Mouse (Mus musculus) intestine, embryonic 14.5 days (tissue): ENCODE measurements at regions not wholly inside any gene's neighbourhood (a gene's known extent, or its start where the extent isn't known, plus 50 kb on each side); places are given as distances from the start of the nearest gene placed in this dataset.

Source experiments
- ATAC-seq: fragments of 200-750 bp; cut with Nextera tagmentation; replicated peaks from 2 replicates; pipeline ENCODE4 v1.8.0; 2017; ENCODE audit warnings: low read depth, moderate number of reproducible peaks, moderate TSS enrichment, moderate library complexity; ENCODE audit not compliant: low FRiP score, low TSS enrichment
- DNase-seq: peaks from one replicate; pipeline ENCODE4 v3.0.0-alpha.2; 2018; ENCODE audit warnings: low spot score
- H3K27ac ChIP-seq: fragments of 300-500 bp; sonication (generic); 2 replicates; pipeline ENCODE4 v1.5.1; 2014; ENCODE audit warnings: low read depth, mild to moderate bottlenecking, control low read depth
- H3K27me3 ChIP-seq: fragments of 300-500 bp; sonication (generic); replicated peaks from 2 replicates; pipeline ENCODE4 v1.6.1; 2014; ENCODE audit warnings: low read length, control low read depth; ENCODE audit not compliant: control insufficient read depth, insufficient read depth
- H3K36me3 ChIP-seq: fragments of 300-500 bp; sonication (generic); 2 replicates; pipeline ENCODE4 v1.6.1; 2014; ENCODE audit warnings: low read length, control low read depth; ENCODE audit not compliant: control insufficient read depth, insufficient read depth
- H3K4me1 ChIP-seq: fragments of 300-500 bp; sonication (generic); replicated peaks from 2 replicates; pipeline ENCODE4 v1.6.1; 2014; ENCODE audit warnings: low read length, control low read depth, mixed read lengths; ENCODE audit not compliant: control insufficient read depth, insufficient read depth
- H3K4me2 ChIP-seq: fragments of 300-500 bp; sonication (generic); 2 replicates; pipeline ENCODE4 v1.6.1; 2014; ENCODE audit warnings: low read length
- H3K4me3 ChIP-seq: fragments of 300-500 bp; sonication (generic); 2 replicates; pipeline ENCODE4 v1.5.1; 2014; ENCODE audit warnings: low read depth, low read length, control low read depth, mixed read lengths
- H3K9ac ChIP-seq: fragments of 300-500 bp; sonication (generic); 2 replicates; pipeline ENCODE4 v1.6.1; 2014; ENCODE audit warnings: mild to moderate bottlenecking, low read length
- H3K9me3 ChIP-seq: fragments of 300-500 bp; sonication (generic); 2 replicates; pipeline ENCODE4 v1.6.1; 2016; ENCODE audit warnings: low read length, control low read depth; ENCODE audit not compliant: control insufficient read depth
- WGBS: fragments of 180-500 bp; shearing (Covaris S2); extraction: QIAGEN DNeasy Blood & Tissue Kit; methylation state at CpG from one replicate; pipeline ENCODE4 v1.1.7; 2014; 5-methylcytosine and 5-hydroxymethylcytosine counted together

GRCm38 (mm10) chr1:186508358-186508757, 197.4 kb downstream of the Tgfb2 start:
- H3K4me1 ChIP-seq, result peaks cover 3% of the 10 kb centered on the region
- 19% methylated on average over 7 of the region's 7 CpGs for WGBS
- H3K4me2 ChIP-seq, result no peak overlapping the region
- no peaks in the 10 kb centered on the region for H3K9me3 ChIP-seq
- H3K4me3 ChIP-seq, result no peak overlapping the region
- no peaks in the 10 kb centered on the region for H3K27me3 ChIP-seq
- DNase-seq (no peak), ATAC-seq (no peak)
- H3K27ac ChIP-seq, result 0 out of 2 replicates have a peak overlapping the region, but pooled peaks have one; percentile 19
- no peak overlapping the region for H3K9ac ChIP-seq
- no peaks in the 10 kb centered on the region for H3K36me3 ChIP-seq

DNA sequence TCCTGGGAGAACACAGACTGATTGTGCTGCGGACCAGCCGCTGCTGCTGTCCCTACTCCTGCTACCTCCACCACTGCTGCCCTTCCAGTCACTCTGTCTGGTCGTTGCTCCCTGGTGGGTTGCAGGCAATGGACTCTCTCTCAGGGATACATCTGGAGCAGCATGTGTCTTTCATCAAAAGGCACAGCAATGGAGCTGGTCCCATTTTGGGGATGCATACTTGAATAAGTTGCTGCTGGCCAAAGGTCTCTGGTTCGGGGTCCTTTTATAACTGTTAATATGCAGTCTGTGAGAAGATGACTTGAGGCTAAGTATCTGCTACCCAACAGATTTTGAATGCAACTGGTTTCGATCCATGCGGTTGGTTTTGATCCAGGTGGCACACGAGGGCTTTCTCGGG, 197.8 kb downstream of the Tgfb2 start:
- WGBS, result 54% methylated on average over 8 of the region's 8 CpGs
- no peaks in the 10 kb centered on the region for H3K36me3 ChIP-seq
- no peak overlapping the region for H3K4me3 ChIP-seq
- DNase-seq (no peak), ATAC-seq (no peak)
- H3K27me3 ChIP-seq, result no peaks in the 10 kb centered on the region
- H3K4me2 ChIP-seq, result no peak overlapping the region
- 0 out of 2 replicates have a peak overlapping the region, but pooled peaks have one; percentile 19 for H3K27ac ChIP-seq
- H3K4me1 ChIP-seq, result peaks cover 3% of the 10 kb centered on the region
- no peak overlapping the region for H3K9ac ChIP-seq
- H3K9me3 ChIP-seq, result no peaks in the 10 kb centered on the region

- 90% methylated on average over 7 of the region's 7 CpGs for WGBS
- Histone ChIP-seq H3K4me3 (no peak overlapping the region), H3K9me3 (no peaks in the 10 kb centered on the region), H3K27me3 (no peaks in the 10 kb centered on the region), H3K4me2 (no peak overlapping the region), H3K4me1 (peaks cover 3% of the 10 kb centered on the region), H3K36me3 (no peaks in the 10 kb centered on the region), H3K9ac (no peak overlapping the region), H3K27ac (no peak overlapping the region)
- no peak for ATAC-seq
- no peak for DNase-seq
Measured at GRCm38 (mm10) chr1:186506517-186506916, 199.3 kb downstream of the Tgfb2 start.

DNA sequence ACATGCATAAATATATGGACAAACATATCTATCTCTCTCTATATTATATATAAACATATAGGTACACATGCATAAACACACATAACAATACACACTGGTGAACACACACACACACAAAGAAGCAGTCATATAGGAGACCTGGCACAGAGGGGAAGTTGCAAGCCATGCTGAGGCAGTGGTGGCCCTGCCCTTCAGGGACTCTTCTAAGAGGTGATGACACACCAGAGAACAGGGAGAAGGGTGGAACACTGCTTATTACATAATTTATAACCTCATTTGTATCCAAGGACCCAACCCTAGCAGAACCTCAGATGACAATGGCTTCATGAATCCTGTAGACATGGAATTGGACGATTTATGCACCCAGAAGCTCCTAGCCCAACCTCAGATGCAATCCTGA, 199.9 kb downstream of the Tgfb2 start:
- Histone ChIP-seq H3K4me3 (no peak overlapping the region), H3K36me3 (no peaks in the 10 kb centered on the region), H3K9ac (no peak overlapping the region), H3K27ac (no peak overlapping the region), H3K4me1 (peaks cover 3% of the 10 kb centered on the region), H3K9me3 (no peaks in the 10 kb centered on the region), H3K27me3 (no peaks in the 10 kb centered on the region), H3K4me2 (no peak overlapping the region)
- 69% methylated on average over 1 of the region's 1 CpGs for WGBS
- no peak for ATAC-seq
- DNase-seq, result no peak

GRCm38 (mm10) chr1:186505051-186505711, 200.6 kb downstream of the Tgfb2 start:
- Histone ChIP-seq H3K9ac (no peak overlapping the region), H3K27ac (no peak overlapping the region), H3K27me3 (no peaks in the 10 kb centered on the region), H3K9me3 (no peaks in the 10 kb centered on the region), H3K36me3 (no peaks in the 10 kb centered on the region), H3K4me1 (peaks cover 3% of the 10 kb centered on the region), H3K4me3 (no peak overlapping the region), H3K4me2 (no peak overlapping the region)
- 86% methylated on average over 6 of the region's 6 CpGs for WGBS
- ATAC-seq (no peak), DNase-seq (no peak)

DNA sequence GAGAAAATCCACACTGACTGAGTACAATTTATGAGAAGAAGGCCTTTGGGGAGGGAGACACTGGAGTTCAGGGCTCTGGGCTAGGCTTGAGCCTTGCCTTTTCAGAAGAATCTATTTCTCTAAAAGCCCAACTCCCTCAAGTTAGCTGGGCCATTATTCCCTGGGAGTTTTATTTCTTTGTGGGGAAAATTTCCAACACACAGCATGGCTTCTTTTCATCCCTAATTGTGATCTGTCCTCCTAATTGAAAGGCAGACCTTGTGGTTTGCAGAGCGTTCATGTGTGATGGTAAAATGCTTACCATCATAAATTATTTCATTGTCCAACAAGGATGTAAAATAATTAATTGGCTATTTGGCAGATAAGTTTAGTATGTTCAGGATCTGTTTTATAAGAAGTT, 204.1 kb downstream of the Tgfb2 start:
- H3K9me3 ChIP-seq, result no peaks in the 10 kb centered on the region
- H3K4me2 ChIP-seq, result no peak overlapping the region
- H3K9ac ChIP-seq, result no peak overlapping the region
- H3K27ac ChIP-seq, result no peak overlapping the region
- no peaks in the 10 kb centered on the region for H3K36me3 ChIP-seq
- ATAC-seq (no peak), DNase-seq (no peak)
- no peaks in the 10 kb centered on the region for H3K27me3 ChIP-seq
- H3K4me1 ChIP-seq, result no peaks in the 10 kb centered on the region
- no peak overlapping the region for H3K4me3 ChIP-seq
- 71% methylated on average over 1 of the region's 1 CpGs for WGBS

- DNase-seq, result no peak
- ATAC-seq, result peak; percentile 68; the same call in 1 of the 2 replicates
- Histone ChIP-seq H3K4me3 (no peak overlapping the region), H3K9ac (no peak overlapping the region), H3K9me3 (no peaks in the 10 kb centered on the region), H3K4me2 (no peak overlapping the region), H3K4me1 (no peaks in the 10 kb centered on the region), H3K27ac (no peak overlapping the region), H3K36me3 (no peaks in the 10 kb centered on the region), H3K27me3 (no peaks in the 10 kb centered on the region)
- WGBS, result 67% methylated on average over 1 of the region's 1 CpGs
Measured at GRCm38 (mm10) chr1:186497872-186498271, 207.9 kb downstream of the Tgfb2 start.

GRCm38 (mm10) chr1:186497333-186497732, 208.5 kb downstream of the Tgfb2 start:
- 62% methylated on average over 2 of the region's 2 CpGs for WGBS
- Histone ChIP-seq H3K4me3 (no peak overlapping the region), H3K27me3 (no peaks in the 10 kb centered on the region), H3K27ac (no peak overlapping the region), H3K9me3 (no peaks in the 10 kb centered on the region), H3K9ac (no peak overlapping the region), H3K4me2 (no peak overlapping the region), H3K4me1 (no peaks in the 10 kb centered on the region), H3K36me3 (no peaks in the 10 kb centered on the region)
- ATAC-seq (no peak), DNase-seq (no peak)

- no peak overlapping the region for H3K27ac ChIP-seq
- no peak overlapping the region for H3K4me2 ChIP-seq
- H3K9me3 ChIP-seq, result no peaks in the 10 kb centered on the region
- no peak overlapping the region for H3K9ac ChIP-seq
- no peak for ATAC-seq
- H3K4me1 ChIP-seq, result no peaks in the 10 kb centered on the region
- H3K27me3 ChIP-seq, result no peaks in the 10 kb centered on the region
- H3K36me3 ChIP-seq, result no peaks in the 10 kb centered on the region
- H3K4me3 ChIP-seq, result no peak overlapping the region
- 93% methylated on average over 5 of the region's 5 CpGs for WGBS
- DNase-seq, result no peak
Measured at GRCm38 (mm10) chr1:186494411-186494783, 211.4 kb downstream of the Tgfb2 start.
